Mouse (Mus musculus): Measurements from ENCODE around the gene Col1a2. TPM values are rescaled to one million over a fixed set of nuclear protein-coding genes. Genes with fewer than 3 reads are reported as not detected.

Col1a2 gene
- total and polyA plus RNA-seq, 2 experiments from 2014 or later, result 83.8 to 127 TPM

- Histone ChIP-seq H3K4me2 (ENCODE audit: low read depth, low read length) (no peak overlapping the region), H3K36me3 (ENCODE audit: insufficient read depth, low read length) (no peaks in the 10 kb centered on the region), H3K9me3 (ENCODE audit: low read length) (no peaks in the 10 kb centered on the region), H3K27ac (no peak overlapping the region), H3K4me3 (ENCODE audit: low read length) (no peak overlapping the region), H3K4me1 (ENCODE audit: insufficient read depth, low read length) (no peaks in the 10 kb centered on the region), H3K27me3 (ENCODE audit: insufficient read depth, low read length) (no peaks in the 10 kb centered on the region), H3K9ac (replicated peaks; ENCODE audit: low read length) (no peak overlapping the region)
- WGBS, result 89% methylated on average over 7 of the region's 7 CpGs
- DNase-seq (ENCODE audit: low spot score), result no peak
- ATAC-seq, result no peak
- no peak for TF ChIP-seq CTCF (IDR thresholded peaks at IDR 0.05; ENCODE audit: low read depth)
Measured at GRCm38 (mm10) chr6:4541926-4542715, 37.5 kb downstream of the Col1a2 start.

GRCm38 (mm10) chr6:4544554-4544953, 39.9 kb downstream of the Col1a2 start:
- DNase-seq (ENCODE audit: low spot score) (peak; percentile 20), ATAC-seq (no peak)
- H3K4me1 ChIP-seq (ENCODE audit: insufficient read depth, low read length), result no peaks in the 10 kb centered on the region
- no peak overlapping the region for H3K4me2 ChIP-seq (ENCODE audit: low read depth, low read length)
- no peak overlapping the region for H3K27ac ChIP-seq
- no peaks in the 10 kb centered on the region for H3K27me3 ChIP-seq (ENCODE audit: insufficient read depth, low read length)
- H3K36me3 ChIP-seq (ENCODE audit: insufficient read depth, low read length), result no peaks in the 10 kb centered on the region
- H3K4me3 ChIP-seq (ENCODE audit: low read length), result no peak overlapping the region
- no peak overlapping the region for H3K9ac ChIP-seq (replicated peaks; ENCODE audit: low read length)
- H3K9me3 ChIP-seq (ENCODE audit: low read length), result no peaks in the 10 kb centered on the region
- 50% methylated on average over 6 of the region's 6 CpGs for WGBS
- peak; percentile 46 for TF ChIP-seq CTCF (IDR thresholded peaks at IDR 0.05; ENCODE audit: low read depth)

GRCm38 (mm10) chr6:4545727-4546126, 41.1 kb downstream of the Col1a2 start:
- 55% methylated on average over 8 of the region's 8 CpGs for WGBS
- Histone ChIP-seq H3K4me1 (ENCODE audit: insufficient read depth, low read length) (no peaks in the 10 kb centered on the region), H3K27me3 (ENCODE audit: insufficient read depth, low read length) (no peaks in the 10 kb centered on the region), H3K9ac (replicated peaks; ENCODE audit: low read length) (no peak overlapping the region), H3K4me2 (ENCODE audit: low read depth, low read length) (no peak overlapping the region), H3K27ac (no peak overlapping the region), H3K36me3 (ENCODE audit: insufficient read depth, low read length) (no peaks in the 10 kb centered on the region), H3K9me3 (ENCODE audit: low read length) (no peaks in the 10 kb centered on the region), H3K4me3 (ENCODE audit: low read length) (no peak overlapping the region)
- TF ChIP-seq CTCF (IDR thresholded peaks at IDR 0.05; ENCODE audit: low read depth), result peak; percentile 78
- ATAC-seq, result no peak
- DNase-seq (ENCODE audit: low spot score), result peak; percentile 53

GRCm38 (mm10) chr6:4548894-4549293, 44.3 kb downstream of the Col1a2 start:
- Histone ChIP-seq H3K9ac (replicated peaks; ENCODE audit: low read length) (no peak overlapping the region), H3K36me3 (ENCODE audit: insufficient read depth, low read length) (no peaks in the 10 kb centered on the region), H3K27me3 (ENCODE audit: insufficient read depth, low read length) (no peaks in the 10 kb centered on the region), H3K27ac (no peak overlapping the region), H3K4me1 (ENCODE audit: insufficient read depth, low read length) (no peaks in the 10 kb centered on the region), H3K9me3 (ENCODE audit: low read length) (no peaks in the 10 kb centered on the region), H3K4me3 (ENCODE audit: low read length) (no peak overlapping the region), H3K4me2 (ENCODE audit: low read depth, low read length) (no peak overlapping the region)
- ATAC-seq (no peak), DNase-seq (ENCODE audit: low spot score) (peak; percentile 25)
- 77% methylated on average over 4 of the region's 4 CpGs for WGBS
- TF ChIP-seq CTCF (IDR thresholded peaks at IDR 0.05; ENCODE audit: low read depth), result peak; percentile 41

GRCm38 (mm10) chr6:4549846-4550548, 45.4 kb downstream of the Col1a2 start:
- Histone ChIP-seq H3K4me1 (ENCODE audit: insufficient read depth, low read length) (no peaks in the 10 kb centered on the region), H3K27ac (no peak overlapping the region), H3K36me3 (ENCODE audit: insufficient read depth, low read length) (no peaks in the 10 kb centered on the region), H3K27me3 (ENCODE audit: insufficient read depth, low read length) (no peaks in the 10 kb centered on the region), H3K4me3 (ENCODE audit: low read length) (no peak overlapping the region), H3K4me2 (ENCODE audit: low read depth, low read length) (no peak overlapping the region), H3K9ac (replicated peaks; ENCODE audit: low read length) (no peak overlapping the region), H3K9me3 (ENCODE audit: low read length) (no peaks in the 10 kb centered on the region)
- DNase-seq (ENCODE audit: low spot score) (peak; percentile 21), ATAC-seq (0 out of 2 replicates have a peak, but pooled peaks have one; percentile 38)
- WGBS, result 27% methylated on average over 11 of the region's 11 CpGs
- no peak for TF ChIP-seq CTCF (IDR thresholded peaks at IDR 0.05; ENCODE audit: low read depth)

- Histone ChIP-seq H3K9me3 (ENCODE audit: low read length) (no peaks in the 10 kb centered on the region), H3K9ac (replicated peaks; ENCODE audit: low read length) (no peak overlapping the region), H3K27me3 (ENCODE audit: insufficient read depth, low read length) (no peaks in the 10 kb centered on the region), H3K4me1 (ENCODE audit: insufficient read depth, low read length) (no peaks in the 10 kb centered on the region), H3K27ac (no peak overlapping the region), H3K36me3 (ENCODE audit: insufficient read depth, low read length) (no peaks in the 10 kb centered on the region), H3K4me2 (ENCODE audit: low read depth, low read length) (no peak overlapping the region), H3K4me3 (ENCODE audit: low read length) (no peak overlapping the region)
- no peak for TF ChIP-seq CTCF (IDR thresholded peaks at IDR 0.05; ENCODE audit: low read depth)
- WGBS, result 69% methylated on average over 1 of the region's 1 CpGs
- no peak for ATAC-seq
- DNase-seq (ENCODE audit: low spot score), result no peak
Measured at GRCm38 (mm10) chr6:4550549-4550915, 45.9 kb downstream of the Col1a2 start.

- Histone ChIP-seq H3K4me1 (ENCODE audit: insufficient read depth, low read length) (no peaks in the 10 kb centered on the region), H3K27ac (no peak overlapping the region), H3K9ac (replicated peaks; ENCODE audit: low read length) (no peak overlapping the region), H3K4me3 (ENCODE audit: low read length) (no peak overlapping the region), H3K36me3 (ENCODE audit: insufficient read depth, low read length) (no peaks in the 10 kb centered on the region), H3K27me3 (ENCODE audit: insufficient read depth, low read length) (no peaks in the 10 kb centered on the region), H3K4me2 (ENCODE audit: low read depth, low read length) (no peak overlapping the region), H3K9me3 (ENCODE audit: low read length) (no peaks in the 10 kb centered on the region)
- DNase-seq (ENCODE audit: low spot score), result no peak
- WGBS, result 53% methylated on average over 6 of the region's 6 CpGs
- no peak for TF ChIP-seq CTCF (IDR thresholded peaks at IDR 0.05; ENCODE audit: low read depth)
- no peak for ATAC-seq
Measured at GRCm38 (mm10) chr6:4555366-4555765, 50.8 kb downstream of the Col1a2 start.

All from hindbrain, postnatal 0 days (tissue).